Mouse (Mus musculus) neural tube, embryonic 14.5 days (tissue): Measurements from ENCODE around the gene Srm. TPM values are rescaled to one million over a fixed set of nuclear protein-coding genes. Genes with fewer than 3 reads are reported as not detected.

Source experiments
- ATAC-seq: fragments of 200-750 bp; cut with Nextera tagmentation; 2 replicates; pipeline ENCODE4 v1.8.0; 2017; ENCODE audit warnings: low read depth, mild to moderate bottlenecking, moderate TSS enrichment, moderate library complexity
- H3K27ac ChIP-seq: fragments of 300-500 bp; sonication (generic); 2 replicates; pipeline ENCODE4 v1.5.1; 2014; ENCODE audit warnings: low read depth, mild to moderate bottlenecking, control low read depth, low read length, moderate library complexity, mixed read lengths
- H3K27me3 ChIP-seq: fragments of 300-500 bp; sonication (generic); 2 replicates; pipeline ENCODE4 v1.6.1; 2014; ENCODE audit warnings: low read length; ENCODE audit not compliant: control insufficient read depth, insufficient read depth
- H3K36me3 ChIP-seq: fragments of 300-500 bp; sonication (generic); 2 replicates; pipeline ENCODE4 v1.6.1; 2014; ENCODE audit warnings: low read length, mixed read lengths; ENCODE audit not compliant: control insufficient read depth, insufficient read depth
- H3K4me1 ChIP-seq: fragments of 300-500 bp; sonication (generic); 2 replicates; pipeline ENCODE4 v1.6.1; 2014; ENCODE audit warnings: low read length; ENCODE audit not compliant: control insufficient read depth, insufficient read depth
- H3K4me2 ChIP-seq: fragments of 300-500 bp; sonication (generic); 2 replicates; pipeline ENCODE4 v1.6.1; 2014; ENCODE audit warnings: mild to moderate bottlenecking, low read depth, low read length, control low read depth
- H3K4me3 ChIP-seq: fragments of 300-500 bp; sonication (generic); 2 replicates; pipeline ENCODE4 v1.5.1; 2014; ENCODE audit warnings: low read depth, low read length, control low read depth, mixed read lengths
- H3K9ac ChIP-seq: fragments of 300-500 bp; sonication (generic); replicated peaks from 2 replicates; pipeline ENCODE4 v1.6.1; 2014; ENCODE audit warnings: low read depth, mild to moderate bottlenecking, control low read depth, low read length, mixed read lengths
- H3K9me3 ChIP-seq: fragments of 300-500 bp; sonication (generic); 2 replicates; pipeline ENCODE4 v1.6.1; 2016; ENCODE audit warnings: low read length; ENCODE audit not compliant: control insufficient read depth
- WGBS: fragments of 180-500 bp; shearing (Covaris S2); extraction: QIAGEN DNeasy Blood & Tissue Kit; methylation state at CpG from one replicate; pipeline ENCODE4 v1.1.7; 2014; 5-methylcytosine and 5-hydroxymethylcytosine counted together
- polyA plus RNA-seq: library from polyadenylated mRNA; unstranded; fragments of >200 nt; fragmentation: Nextera tagmentation; extraction: Ambion mirVana; gene quantifications from 2 replicates; pipeline ENCODE4 v1.2.1, GENCODE M21; 2014

Srm gene
- polyA plus RNA-seq, 1 experiment from 2014 or later, result 189 TPM

- H3K9me3 ChIP-seq, result no peaks in the 10 kb centered on the region
- H3K27ac ChIP-seq, result no peak overlapping the region
- H3K9ac ChIP-seq, result no peak overlapping the region; the same call in 1 of the 2 replicates
- peak overlapping the region; percentile 97; the same call in 1 of the 2 replicates for H3K4me2 ChIP-seq
- no peak overlapping the region for H3K4me3 ChIP-seq
- no peaks in the 10 kb centered on the region for H3K27me3 ChIP-seq
- WGBS, result 90% methylated on average over 10 of the region's 10 CpGs
- peaks cover 7% of the 10 kb centered on the region; the same call in 1 of the 2 replicates for H3K4me1 ChIP-seq
- H3K36me3 ChIP-seq, result peaks cover 34% of the 10 kb centered on the region
- no peak for ATAC-seq
Observed at GRCm38 (mm10) chr4:148625010-148625409, 33.7 kb downstream of the Srm start.

GRCm38 (mm10) chr4:148625756-148626622, 34.7 kb downstream of the Srm start:
- no peaks in the 10 kb centered on the region for H3K27me3 ChIP-seq
- H3K9me3 ChIP-seq, result no peaks in the 10 kb centered on the region
- peak overlapping the region; percentile 97 for H3K4me3 ChIP-seq
- under 1% methylated on average over 57 of the region's 57 CpGs for WGBS
- H3K4me1 ChIP-seq, result peaks cover 7% of the 10 kb centered on the region; the same call in 1 of the 2 replicates
- H3K36me3 ChIP-seq, result peaks cover 30% of the 10 kb centered on the region
- H3K4me2 ChIP-seq, result peak overlapping the region; percentile 97
- H3K27ac ChIP-seq, result peak overlapping the region; percentile 97
- peak; percentile 72 for ATAC-seq
- peak overlapping the region; percentile 99 for H3K9ac ChIP-seq

- Histone ChIP-seq H3K27ac (peak within 1 kb of the TSS; percentile 97), H3K9ac (peak within 1 kb of the TSS; percentile 99), H3K4me1 (peaks cover 7% of the 10 kb centered on the region; the same call in 1 of the 2 replicates), H3K4me3 (peak within 1 kb of the TSS; percentile 97), H3K4me2 (peak within 1 kb of the TSS; percentile 97), H3K9me3 (no peaks in the 10 kb centered on the region), H3K36me3 (peaks cover 23% of the 10 kb centered on the region), H3K27me3 (no peaks in the 10 kb centered on the region)
- ATAC-seq, result peak; percentile 98
- under 1% methylated on average over 51 of the region's 51 CpGs for WGBS
Observed at GRCm38 (mm10) chr4:148626623-148627185, 35.4 kb downstream of the Srm start, which contains the start of gene Tardbp. TSS of gene Tardbp (minus strand) at chr4:148627019.

DNA sequence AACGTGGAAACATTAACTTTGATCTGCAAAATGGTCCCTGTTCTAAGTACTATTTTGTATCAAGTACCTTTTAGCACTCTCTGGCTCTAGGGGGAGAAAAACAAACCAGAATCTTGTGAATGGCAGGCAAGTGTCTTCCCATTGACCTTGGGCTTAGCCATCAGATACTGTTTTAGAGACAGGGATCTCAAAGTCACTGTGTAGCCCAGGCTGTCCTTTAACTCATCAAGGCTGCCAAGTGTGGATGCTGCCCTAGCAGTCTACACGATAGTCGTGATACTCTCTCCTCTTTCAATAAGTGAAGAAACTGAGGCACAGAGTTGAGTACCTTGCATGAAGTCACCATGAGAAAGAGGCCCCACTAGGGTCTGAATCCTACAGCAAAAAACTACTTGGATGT, 35.9 kb downstream of the Srm start:
- H3K27me3 ChIP-seq, result no peaks in the 10 kb centered on the region
- peaks cover 18% of the 10 kb centered on the region for H3K36me3 ChIP-seq
- peak overlapping the region; percentile 97 for H3K4me2 ChIP-seq
- no peaks in the 10 kb centered on the region for H3K9me3 ChIP-seq
- ATAC-seq, result peak; percentile 11; the same call in 1 of the 2 replicates
- H3K4me1 ChIP-seq, result peaks cover 7% of the 10 kb centered on the region; the same call in 1 of the 2 replicates
- 63% methylated on average over 3 of the region's 3 CpGs for WGBS
- H3K9ac ChIP-seq, result peak overlapping the region; percentile 99; the same call in 1 of the 2 replicates
- peak overlapping the region; percentile 45; the same call in 1 of the 2 replicates for H3K27ac ChIP-seq
- peak overlapping the region; percentile 97 for H3K4me3 ChIP-seq

DNA sequence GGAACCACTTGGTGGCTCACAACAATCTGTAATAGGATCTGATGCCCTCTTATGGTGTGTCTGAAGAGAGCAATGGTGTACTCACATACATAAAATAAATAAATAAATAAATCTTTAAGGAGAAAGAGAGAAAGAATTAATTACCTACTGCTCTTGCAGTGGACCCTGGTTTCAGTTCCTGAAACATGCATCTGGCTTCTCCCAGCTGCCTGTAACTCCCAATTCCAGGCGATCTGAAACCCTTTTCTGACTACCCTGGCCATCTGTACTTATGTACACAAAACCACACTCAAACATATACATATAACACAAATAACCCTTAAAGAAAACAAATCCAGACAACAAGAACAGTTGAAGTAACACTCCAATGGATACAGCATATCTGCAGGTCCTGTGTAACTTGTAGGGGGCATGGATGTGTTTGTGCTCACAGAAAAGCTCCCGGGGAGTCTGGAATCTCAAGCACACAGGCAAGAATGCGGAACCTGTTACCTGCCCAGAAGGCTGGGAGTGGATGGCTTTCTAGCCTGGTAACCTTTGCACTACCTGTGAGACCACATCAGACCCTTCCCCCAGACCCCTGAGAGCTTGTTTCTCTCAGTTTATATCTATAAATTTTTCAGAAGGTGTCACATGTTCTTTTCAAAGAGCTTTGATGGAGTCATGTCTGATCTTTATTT, 40.9 kb downstream of the Srm start:
- Histone ChIP-seq H3K4me2 (no peak overlapping the region), H3K27me3 (no peaks in the 10 kb centered on the region), H3K9me3 (no peaks in the 10 kb centered on the region), H3K4me3 (no peak overlapping the region), H3K4me1 (0 out of 2 replicates have a peak, but pooled peaks cover 2% of the 10 kb centered on the region), H3K27ac (no peak overlapping the region), H3K9ac (no peak overlapping the region), H3K36me3 (no peaks in the 10 kb centered on the region)
- WGBS, result 78% methylated on average over 3 of the region's 3 CpGs
- ATAC-seq, result no peak

DNA sequence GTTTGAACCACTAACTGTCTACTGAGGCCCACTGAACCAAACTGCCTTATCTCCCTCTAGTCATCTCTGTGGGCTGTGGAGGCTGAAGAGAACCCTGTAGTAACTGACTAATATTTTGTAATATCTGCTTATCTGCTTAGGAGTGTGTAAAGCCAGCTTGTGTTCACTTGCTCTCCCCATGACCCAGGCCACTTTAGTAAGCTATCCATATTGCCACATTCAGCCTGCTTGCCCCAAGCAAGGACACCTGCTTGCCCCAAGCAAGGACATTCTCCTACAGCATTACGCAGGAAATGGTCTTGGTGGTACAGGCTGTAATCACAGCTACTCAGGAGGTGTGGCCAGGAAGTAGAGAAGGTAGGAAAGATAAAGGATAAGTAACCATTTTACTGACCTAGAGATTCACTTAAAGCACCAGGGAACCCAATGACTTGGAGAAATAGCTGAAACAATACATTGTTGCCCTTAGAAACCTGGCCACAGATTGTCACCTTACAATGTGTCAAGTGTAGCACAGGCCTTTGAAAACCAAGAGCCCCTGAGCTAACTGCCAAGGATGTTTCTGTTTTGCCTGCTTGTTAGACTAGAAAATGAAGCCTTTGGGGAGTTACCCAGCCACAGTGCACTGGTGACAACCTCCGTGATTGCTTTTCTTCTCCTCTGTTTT, 42.2 kb downstream of the Srm start:
- H3K4me2 ChIP-seq, result no peak overlapping the region
- H3K4me1 ChIP-seq, result no peaks in the 10 kb centered on the region
- WGBS, result 51% methylated on average over 2 of the region's 2 CpGs
- H3K9me3 ChIP-seq, result no peaks in the 10 kb centered on the region
- no peak overlapping the region for H3K9ac ChIP-seq
- no peak for ATAC-seq
- no peak overlapping the region for H3K27ac ChIP-seq
- H3K36me3 ChIP-seq, result no peaks in the 10 kb centered on the region
- H3K27me3 ChIP-seq, result no peaks in the 10 kb centered on the region
- no peak overlapping the region for H3K4me3 ChIP-seq

GRCm38 (mm10) chr4:148635309-148635708, 44.0 kb downstream of the Srm start:
- H3K4me3 ChIP-seq, result no peak overlapping the region
- no peaks in the 10 kb centered on the region for H3K4me1 ChIP-seq
- H3K27ac ChIP-seq, result no peak overlapping the region
- ATAC-seq, result no peak
- no peaks in the 10 kb centered on the region for H3K36me3 ChIP-seq
- H3K4me2 ChIP-seq, result no peak overlapping the region
- no peaks in the 10 kb centered on the region for H3K27me3 ChIP-seq
- H3K9ac ChIP-seq, result no peak overlapping the region
- no peaks in the 10 kb centered on the region for H3K9me3 ChIP-seq
- WGBS, result 74% methylated on average over 2 of the region's 2 CpGs

DNA sequence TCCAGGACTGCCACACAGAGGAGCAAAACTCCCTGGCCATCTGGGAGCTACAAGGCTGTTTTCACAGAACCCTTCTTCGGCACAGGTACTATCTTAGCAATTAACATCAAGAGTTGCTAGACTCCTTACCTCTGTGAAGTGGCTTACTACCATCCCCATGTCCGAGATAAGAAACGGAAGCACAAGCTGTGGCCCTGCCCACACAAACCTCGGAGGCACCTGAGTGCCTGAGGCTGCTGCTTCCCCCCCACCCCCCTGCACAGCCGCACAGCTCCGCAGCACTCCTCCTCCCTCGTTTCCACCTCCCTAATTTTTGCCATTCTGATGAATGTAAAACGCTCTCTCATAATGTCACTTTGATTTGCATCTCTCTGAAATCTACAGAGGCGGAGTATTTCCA, 47.0 kb downstream of the Srm start:
- Histone ChIP-seq H3K4me3 (no peak overlapping the region), H3K9ac (no peak overlapping the region), H3K36me3 (no peaks in the 10 kb centered on the region), H3K27ac (no peak overlapping the region), H3K9me3 (no peaks in the 10 kb centered on the region), H3K4me1 (no peaks in the 10 kb centered on the region), H3K4me2 (no peak overlapping the region), H3K27me3 (no peaks in the 10 kb centered on the region)
- ATAC-seq, result no peak
- 59% methylated on average over 9 of the region's 9 CpGs for WGBS
